Mouse (Mus musculus): Measurements from ENCODE around the gene Smg1.

The Smg1 gene

DNA sequence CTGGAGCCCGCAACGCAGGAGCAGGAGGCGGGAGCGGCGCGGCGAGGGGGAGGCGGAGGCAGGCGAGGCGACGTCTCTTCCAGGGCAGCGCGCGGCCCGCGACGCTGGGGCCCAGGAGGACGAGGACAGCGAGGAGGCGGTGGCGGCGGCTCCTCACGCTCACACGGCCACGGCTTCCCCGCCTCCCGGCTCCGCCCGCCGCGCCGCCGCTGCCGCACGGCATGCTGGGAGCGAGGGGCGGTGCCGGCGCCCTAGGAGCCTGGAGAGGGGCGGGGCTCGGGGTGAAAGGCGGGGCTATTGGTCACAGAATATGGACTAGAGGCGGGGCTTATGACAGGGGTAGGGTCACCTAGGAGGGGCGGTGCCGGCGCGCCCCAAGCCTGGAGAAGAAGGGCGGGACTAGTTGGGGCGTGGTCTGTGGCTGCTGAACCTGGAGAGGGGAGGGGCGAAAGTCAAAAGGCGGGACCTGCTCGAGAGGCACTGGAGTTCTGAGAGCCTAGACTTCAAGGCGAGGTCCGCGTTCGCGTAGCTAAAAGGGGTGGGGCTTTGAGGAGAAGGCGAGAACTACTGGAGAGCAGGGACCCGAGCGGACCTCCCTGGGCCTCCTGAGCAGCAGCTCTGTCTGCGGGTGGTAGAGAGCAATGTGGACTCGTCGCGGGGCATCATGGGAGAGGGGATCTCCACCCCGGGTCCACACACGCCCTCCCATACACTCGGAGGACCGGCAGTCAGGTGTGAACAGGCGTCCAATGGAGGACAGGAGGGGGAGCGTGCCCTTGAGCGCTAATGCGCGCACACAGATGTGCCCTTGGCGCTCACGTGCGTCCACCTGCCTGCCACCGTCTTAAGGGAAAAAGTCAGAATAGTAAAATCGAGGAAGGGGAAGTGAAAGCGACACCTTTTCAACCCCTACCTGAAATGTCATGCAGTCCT is at the start of gene Smg1:
Gene Smg1 (minus strand): TSS at position 218 of the 933 bp plus-strand sequence.
- DNase-seq = peak; percentile 100

DNA sequence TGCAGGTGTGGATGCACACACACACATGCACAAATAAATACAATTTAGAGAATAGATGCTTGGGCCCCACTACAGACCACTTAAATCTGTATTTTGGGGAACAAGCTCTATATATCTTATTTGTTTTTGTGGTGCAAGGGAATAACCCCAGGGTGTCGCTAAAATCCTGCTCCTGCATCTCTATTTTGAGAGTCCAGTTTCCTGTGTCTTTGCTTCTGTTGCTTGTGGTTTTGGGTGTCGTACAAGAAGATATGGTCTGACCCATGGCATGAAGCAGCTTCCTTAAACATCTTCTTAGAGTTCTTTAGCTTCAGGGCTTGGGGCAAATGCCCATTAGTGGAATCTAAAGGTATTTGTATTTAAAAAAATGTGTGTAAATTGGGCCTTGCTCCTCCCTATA is 39.7 kb upstream of the Smg1 start:
- no peak for DNase-seq

DNA sequence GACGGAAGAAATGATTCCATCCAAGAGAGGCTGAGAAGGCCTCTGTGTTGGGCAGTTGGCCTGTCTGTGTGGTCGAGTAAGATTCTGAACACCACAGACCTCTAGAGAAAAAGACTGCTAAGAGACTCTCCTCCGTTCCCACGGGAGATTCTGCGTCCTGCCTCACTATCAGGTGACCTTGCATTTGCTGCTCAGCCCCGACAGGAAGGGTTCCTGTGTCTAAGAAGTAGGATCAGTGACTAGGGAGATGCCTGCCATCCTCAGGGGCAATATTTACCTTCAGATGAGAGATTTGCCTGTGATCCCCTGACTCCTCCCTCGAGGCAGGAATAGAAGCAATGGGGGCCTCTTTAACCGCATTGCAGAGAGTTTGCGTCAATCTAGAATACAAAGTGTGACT is 39.1 kb upstream of the Smg1 start:
- DNase-seq = no peak

DNA sequence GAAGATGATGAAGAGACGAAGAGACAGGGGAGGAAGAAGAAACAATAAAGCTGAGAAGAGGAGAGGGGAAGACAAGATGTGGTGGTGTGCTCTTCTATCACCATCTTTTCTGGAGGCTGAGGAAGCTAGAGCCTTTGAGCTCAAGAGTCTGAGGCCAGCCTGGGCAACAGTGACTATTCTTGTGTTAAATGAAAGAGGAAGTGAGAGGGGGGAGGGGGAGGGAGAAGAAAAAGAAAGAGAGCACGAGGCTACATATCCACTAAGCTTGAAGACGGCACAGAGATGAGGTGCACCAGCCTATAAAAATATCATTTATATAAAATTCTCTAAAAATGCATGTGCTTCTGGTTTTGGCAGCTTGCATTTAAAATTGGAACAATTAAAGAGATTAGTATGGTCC is 36.1 kb upstream of the Smg1 start:
- no peak for DNase-seq

DNA sequence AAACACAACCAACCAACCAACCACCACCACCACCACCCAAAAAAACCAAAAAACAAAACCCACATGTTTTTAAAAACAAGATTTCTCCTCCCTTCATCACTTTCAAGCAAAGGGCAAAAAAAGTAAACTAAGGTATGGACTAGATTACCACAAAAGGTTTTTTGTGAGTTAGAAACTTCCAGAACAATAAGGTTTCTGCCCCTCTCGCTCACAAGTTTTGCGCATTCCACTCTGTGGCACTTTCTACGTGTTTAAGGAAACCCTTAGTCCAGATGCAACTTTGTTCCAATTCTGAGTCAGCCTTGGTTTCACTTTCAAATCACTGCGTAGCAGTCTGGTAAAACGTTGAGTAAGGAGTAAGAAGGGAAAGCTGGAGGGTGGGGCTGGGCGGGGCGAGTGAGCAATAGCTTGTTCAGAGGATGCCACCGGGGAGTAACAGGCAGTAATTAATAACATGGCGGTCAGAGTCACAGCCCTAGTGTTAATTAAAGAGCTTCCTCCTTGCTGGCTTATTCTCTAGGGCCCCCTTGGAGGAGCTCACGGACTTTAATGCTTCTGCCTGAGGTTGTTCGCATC is 34.0 kb upstream of the Smg1 start:
- peak; percentile 43 for DNase-seq

DNA sequence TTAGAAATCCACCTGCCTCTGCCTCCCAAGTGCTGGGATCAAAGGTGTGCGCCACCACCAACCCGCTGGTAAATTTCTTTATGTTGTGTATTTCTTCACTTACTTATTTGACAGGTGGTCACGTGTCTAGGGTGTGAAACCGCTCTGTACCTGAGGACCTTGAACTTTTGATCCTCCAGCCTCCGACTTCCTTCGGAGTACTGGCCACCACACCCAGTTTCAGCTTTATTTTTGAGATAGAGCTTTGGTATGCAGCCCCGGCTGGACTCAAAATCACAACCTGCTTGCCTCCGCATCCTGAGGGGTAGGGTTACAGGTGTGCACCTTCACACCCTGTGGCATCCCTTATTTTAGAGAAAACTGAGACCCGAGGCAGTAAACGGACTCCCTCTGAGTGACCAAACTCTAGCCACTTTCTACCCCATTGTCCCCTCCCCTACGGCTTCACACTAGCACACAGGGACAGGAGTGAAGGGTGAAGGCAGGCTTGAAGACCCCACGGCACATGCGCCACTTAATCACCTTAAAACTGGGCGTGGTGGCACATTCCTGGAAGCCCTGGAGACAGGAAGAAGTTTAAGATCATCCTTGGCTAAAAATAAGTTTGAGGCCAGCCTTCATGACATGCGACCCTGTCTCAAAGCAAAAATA is 33.3 kb upstream of the Smg1 start:
- no peak for DNase-seq

DNA sequence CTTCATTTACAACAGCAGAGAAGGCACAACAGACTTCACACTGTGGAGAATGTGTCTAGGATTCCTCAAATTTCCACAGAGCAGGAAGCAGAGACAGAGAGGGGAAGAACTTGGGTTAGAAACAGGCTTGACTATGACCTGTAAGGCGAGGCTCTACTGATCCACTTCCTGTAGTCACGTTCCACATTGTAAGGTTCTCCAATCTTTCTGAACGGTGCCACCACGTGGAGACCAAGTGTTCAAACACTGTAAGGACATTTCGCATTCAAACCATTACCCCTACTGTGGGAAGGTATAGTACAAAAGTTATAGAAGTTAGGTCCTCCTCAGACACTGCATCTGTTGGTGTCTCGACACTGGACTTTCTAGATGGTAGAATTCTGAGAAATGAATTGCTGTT is 31.8 kb upstream of the Smg1 start:
- no peak for DNase-seq

DNA sequence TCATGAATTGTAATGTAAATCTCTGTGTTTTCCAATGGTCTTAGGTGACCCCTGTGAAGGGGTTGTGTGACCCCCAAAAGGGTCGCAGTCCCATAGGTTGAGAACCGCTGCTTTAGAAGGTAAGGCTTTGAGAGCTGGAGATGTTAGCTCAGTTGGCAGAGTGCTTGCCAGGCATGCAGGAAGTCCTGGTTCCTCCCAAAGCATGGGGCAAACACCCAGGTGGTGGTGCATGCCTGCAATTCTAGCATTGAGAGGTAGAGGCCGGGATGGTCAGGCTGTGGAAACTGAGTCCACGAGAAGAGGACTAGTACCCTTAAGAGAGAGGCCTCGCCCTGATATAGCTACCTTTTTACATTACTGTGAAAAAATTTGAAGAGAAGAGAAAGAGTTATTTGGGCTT is 31.4 kb upstream of the Smg1 start:
- DNase-seq = no peak

DNA sequence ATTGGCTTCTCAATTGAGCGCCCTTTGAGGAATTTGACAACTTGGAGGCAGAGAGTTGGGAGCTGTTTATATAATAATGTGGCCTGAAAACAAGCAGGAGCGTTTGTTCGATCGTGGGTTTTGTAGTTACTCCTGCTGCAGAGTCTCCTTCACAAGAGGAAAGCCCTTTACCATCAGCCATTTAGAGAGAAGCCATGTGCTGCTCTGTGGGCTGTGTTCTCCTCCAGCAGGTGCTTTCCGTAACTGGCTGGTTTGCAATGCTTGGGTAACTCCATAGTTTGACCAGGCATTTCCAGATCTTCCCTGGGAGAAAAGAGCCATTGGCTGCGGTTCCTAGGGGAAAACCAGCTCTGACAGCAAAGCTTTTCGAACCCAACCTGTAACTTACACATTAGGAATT is 30.7 kb upstream of the Smg1 start:
- no peak for DNase-seq

DNA sequence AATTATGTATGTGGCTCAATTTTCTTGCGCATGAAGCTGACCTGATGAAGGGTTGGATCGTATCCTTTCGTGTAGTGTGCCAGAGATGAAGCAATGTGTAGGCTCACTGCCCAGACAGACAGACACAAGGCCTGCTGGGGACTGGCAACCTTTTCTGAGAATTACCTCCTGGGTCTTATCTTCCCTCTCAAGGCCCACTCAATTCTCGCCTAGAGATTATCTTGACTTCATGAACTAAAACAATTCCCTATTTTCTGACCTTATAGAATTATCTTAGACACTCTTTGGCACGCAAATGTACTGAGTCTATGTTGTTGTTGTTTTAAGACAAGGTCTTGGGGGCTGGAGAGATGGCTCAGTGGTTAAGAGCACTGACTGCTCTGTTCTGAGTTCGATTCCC is 22.6 kb upstream of the Smg1 start:
- no peak for DNase-seq

DNA sequence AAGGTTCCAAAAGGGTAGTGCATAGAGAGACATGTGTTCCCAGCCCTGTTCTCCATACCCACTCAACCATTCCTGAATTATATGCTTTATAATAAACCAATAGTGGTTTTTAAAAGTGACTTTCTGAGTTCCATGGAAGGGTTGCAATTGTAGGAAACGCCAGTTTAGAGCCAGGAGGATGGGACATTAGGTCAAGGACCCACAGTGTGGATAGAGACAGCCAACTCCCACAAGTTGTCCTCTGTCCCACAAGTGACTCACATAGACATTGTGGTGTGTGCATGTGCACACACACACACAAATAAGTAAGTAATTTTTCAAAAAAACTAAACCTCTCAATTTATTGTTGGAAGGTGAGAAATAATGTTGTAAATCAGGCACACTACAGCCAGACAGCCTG is 20.1 kb upstream of the Smg1 start:
- no peak for DNase-seq

DNA sequence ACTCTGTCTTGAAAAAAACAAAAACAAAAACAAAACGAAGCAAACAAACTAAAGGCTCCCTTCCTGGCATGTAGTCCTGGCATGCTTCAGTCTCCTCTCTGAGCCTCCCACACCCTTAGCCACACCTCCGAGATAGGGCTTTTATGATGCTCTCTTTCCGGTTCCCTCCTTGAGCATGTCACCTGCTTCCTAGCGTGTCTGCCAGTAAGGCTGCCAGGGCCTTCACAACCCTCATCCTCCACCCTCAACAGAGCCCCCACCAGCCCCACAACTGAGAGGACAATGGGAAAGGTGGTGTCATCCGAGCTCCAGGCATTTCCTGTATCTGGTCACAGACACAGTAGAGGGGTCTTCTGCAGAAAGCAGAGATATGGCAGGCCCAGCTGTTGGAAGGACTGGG is 18.9 kb upstream of the Smg1 start:
- DNase-seq = no peak

DNA sequence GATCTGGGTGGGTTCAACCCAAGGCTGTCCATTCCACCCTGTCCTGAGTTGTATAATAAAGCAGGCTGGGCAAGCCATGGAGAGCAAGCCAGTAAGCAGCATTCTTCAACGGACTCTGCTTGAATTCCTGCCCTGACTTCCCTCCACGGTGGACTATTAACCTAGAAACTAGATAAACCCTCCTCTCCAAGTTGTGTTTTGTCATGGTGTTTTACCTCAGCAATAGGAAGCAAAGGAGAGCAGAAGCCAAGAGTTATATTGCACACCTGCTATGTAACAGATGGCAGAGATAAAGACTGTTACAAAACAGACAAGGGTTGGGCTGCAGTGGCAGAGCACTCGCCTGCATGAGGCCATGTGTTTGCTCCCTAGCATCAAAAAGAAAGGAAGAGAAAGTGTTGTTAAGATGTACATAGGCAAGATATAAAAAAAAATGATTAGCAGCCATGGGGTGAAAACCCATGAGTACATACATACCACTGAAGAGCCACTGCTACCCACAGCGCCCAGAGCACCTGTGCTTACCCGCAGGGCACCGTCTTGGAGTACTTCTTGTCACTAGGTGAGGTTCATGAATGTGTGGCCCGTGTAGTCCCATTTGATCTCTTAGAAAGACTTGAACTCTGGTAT is 16.3 kb upstream of the Smg1 start:
- DNase-seq = no peak

DNA sequence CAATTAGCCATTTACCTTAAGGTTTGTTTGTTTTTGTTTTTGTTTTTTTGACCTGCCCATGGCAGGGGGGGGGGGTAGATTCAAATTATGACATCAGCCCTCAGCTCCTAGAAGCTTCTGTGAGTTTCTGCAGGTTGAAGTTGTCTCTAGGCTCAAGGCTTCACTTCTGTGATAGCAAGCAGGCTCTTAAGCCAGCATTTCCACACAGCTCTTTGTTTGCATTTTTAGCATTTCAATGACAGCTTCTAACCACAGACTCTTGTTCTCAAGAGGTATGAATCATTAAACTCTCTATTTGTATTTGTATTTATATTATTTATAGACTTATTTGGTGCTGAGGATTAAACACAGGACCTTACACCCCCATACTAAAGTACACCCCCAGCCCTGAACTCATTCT is 15.0 kb upstream of the Smg1 start:
- no peak for DNase-seq

DNA sequence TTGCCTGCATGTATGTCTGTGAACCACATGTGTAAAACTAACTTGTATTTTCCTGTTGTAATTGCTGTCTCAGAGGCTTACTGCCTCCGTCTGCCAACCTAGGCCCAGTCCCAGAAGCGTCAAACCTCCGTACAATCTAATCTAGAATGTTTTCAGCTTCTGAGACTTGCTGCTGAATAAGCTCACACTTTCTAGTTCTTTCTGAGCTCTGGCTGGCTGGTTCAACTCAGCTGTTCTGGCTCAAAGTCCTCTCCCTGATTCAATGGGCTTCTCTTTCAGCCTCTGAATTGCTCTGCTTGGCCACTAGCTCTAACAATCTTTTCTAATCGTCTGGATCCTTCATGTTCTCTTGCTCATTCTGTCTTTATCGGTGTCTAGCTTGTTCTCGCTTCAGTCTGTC is 13.3 kb upstream of the Smg1 start:
- DNase-seq = no peak

DNA sequence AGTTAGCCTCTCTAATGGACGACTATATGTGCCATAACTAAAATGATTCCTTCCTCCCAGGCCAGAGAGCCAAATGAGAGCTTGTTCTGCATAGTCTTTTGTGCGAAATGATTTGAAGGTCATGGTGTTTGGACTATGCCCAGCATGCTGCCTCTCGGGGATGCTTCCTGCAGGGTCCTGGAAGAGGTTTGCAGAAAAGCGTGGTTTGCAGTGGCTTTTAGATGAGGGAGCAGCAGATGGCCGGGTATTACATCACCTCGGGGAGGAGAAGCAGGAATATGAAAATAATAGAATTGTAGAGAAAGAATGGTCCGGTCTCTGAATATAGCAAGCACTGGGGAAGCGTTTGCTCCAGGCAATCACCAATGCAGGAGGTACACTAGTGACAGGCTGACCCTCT is 11.0 kb upstream of the Smg1 start:
- DNase-seq = no peak

DNA sequence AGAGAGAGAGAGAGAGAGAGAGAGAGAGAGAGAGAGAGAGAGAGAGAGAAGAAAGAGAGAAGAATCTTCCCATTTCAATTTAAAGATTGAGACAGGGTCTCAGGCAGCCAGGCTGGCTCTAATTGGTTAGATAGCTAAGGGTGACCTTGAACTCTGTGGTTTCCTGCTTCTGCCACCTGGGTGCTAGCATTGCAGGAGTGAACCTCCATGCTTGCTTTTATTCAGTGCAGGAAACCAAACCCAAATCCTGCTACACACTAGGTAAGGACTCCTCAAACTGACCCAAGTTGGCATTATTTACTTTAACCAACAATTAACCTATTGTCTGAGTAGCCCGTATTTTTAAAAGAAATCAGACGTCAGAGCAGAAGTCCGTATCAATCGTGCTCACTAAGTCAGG is 10.5 kb upstream of the Smg1 start:
- DNase-seq = no peak

DNA sequence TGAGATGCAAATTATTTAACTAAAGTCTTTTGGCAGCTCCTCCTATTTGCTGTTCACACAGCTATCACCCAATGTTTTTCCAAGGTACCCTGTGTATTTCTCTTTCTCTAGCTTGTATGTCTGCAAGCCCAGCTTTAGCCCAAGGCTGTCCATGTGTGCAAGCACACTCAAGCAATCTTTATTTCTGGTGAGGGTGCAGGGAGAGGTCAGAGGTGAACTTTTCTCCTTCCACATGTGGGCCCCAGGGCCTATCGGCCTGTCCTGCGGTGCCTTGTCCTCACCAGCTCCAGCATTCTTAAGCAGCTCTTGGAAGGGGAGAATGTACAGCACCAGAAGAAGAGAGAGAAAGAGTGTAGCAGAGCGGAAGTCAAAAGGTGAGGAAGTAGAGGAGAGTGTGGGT is 9.5 kb upstream of the Smg1 start:
- no peak for DNase-seq

DNA sequence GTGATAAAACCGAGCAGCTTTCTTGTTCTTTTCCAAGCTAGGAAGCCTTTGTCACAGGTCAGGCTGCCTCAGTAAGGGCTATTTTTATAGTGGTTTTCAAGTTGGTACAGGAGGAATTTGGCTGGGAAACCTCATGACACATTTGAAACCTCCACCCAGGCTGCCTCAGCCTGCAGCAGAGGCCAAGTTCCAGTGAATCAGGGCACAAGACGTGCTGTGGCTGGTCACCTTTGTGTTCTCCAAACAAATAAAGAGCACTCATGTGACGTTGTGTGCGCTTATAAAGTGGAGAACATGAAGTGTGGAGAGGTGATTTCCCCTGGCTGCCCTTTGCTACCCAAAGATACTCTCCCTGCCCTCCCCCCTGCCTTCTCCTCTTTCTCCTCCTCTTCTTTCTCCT is 8.9 kb upstream of the Smg1 start:
- DNase-seq = peak; percentile 35

DNA sequence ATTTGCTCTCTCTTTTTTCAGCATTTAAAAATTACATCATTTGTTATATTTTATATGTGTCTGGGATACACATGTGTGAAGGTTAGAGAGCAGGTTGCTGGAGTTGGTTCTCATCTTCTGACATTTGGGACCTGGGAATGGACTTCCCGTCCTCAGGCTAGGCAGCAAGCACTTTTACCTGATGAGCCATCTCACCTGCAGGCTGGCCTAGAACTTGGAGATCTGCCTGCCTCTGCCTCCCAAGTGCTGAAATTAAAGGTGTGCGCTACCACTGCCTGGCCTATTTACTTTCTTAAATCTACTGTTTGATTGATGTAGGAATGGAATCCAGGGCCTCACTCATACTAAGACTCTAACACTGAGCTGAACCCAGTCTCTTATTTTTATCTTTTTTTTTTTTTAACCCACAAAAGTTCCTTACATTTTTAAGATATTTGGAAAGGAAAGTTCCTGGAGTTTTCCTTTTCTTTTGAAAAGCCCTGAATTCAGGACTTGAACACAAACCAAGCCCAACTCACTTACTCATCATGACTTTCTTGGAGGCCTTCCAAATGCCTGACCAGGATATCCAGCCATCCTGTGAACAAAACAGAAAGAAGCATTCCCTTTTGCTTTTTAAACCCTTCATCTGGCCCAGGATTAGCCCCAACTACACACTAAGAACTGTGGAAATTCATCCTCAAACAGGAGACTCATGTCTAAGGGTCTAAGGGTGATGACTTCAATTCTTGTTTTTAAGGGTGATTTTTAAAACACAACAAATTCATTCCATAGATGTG is 8.1 kb upstream of the Smg1 start:
- peak; percentile 17 for DNase-seq

DNA sequence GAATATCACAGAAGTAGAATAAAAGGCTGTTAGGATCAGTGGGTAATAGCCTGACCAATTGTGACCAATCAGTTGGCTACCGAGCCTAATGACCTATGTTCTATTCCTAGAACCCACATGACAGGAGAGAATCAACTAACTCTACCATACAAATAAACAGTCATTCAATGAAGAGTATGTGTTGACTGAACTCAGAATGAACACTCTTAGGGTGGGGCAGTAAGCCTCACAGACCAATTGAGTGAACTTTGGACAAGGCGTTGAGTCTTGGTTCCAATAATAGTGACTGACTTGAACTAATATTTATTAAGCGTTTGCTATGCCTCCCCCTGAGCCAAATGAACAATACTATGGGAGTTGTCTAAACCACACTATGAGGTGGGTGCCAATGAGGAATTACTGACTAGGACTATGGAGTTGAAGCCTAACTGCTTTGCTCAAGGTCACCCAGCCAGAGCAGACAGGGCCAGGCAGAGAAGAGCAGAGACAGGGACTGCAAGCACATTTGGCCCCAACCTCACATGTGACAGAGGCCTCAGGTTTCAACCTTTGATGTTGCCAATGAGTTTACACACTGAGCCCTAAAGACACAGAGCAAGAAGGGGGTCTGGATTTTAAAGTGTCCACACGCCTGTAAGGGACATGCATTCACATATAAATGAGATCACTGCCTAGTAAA is 7.2 kb upstream of the Smg1 start:
- no peak for DNase-seq

DNA sequence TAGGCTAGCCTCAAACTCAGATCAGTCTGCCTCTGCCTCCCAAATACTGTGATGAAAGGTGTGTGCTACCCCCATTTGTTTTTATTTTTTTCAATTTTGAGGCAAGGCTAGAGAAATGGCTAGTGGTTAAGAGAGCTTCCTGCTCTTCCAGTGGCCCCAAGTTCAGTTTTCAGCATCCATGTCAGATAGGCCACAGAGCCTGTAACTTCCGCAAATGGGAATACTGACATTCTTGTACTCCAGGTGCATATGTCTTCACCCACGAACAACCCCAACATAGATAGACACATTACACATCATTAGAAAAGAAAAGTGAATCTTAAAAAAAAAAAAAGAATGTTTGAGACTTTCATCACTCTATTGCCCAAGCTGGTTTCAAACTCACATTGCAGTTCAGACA is 6.1 kb upstream of the Smg1 start:
- no peak for DNase-seq
